Mouse (Mus musculus) stomach, embryonic 14.5 days (tissue): ENCODE data around the gene Ric1. TPM values are rescaled to one million over a fixed set of nuclear protein-coding genes. Genes with fewer than 3 reads are reported as not detected.

ENCODE experiments used
- ATAC-seq: fragments of 200-750 bp; cut with Nextera tagmentation; 2 replicates; pipeline ENCODE4 v1.8.0; 2017; ENCODE audit warnings: low read depth, moderate TSS enrichment; ENCODE audit not compliant: insufficient number of reproducible peaks, insufficient read depth, low FRiP score
- H3K27ac ChIP-seq: fragments of 300-500 bp; sonication (generic); 2 replicates; pipeline ENCODE4 v1.5.1; 2014; ENCODE audit warnings: mild to moderate bottlenecking, low read length, moderate library complexity, mixed read lengths
- H3K27me3 ChIP-seq: fragments of 300-500 bp; sonication (generic); 2 replicates; pipeline ENCODE4 v1.6.1; 2014; ENCODE audit warnings: low read length, control low read depth, mixed read lengths; ENCODE audit not compliant: control insufficient read depth, insufficient read depth
- H3K36me3 ChIP-seq: fragments of 300-500 bp; sonication (generic); 2 replicates; pipeline ENCODE4 v1.6.1; 2014; ENCODE audit warnings: mild to moderate bottlenecking, control low read depth, low read length, moderate library complexity, mixed read lengths; ENCODE audit not compliant: control insufficient read depth, insufficient read depth
- H3K4me1 ChIP-seq: fragments of 300-500 bp; sonication (generic); 2 replicates; pipeline ENCODE4 v1.6.1; 2014; ENCODE audit warnings: low read length, control low read depth, mixed read lengths; ENCODE audit not compliant: control insufficient read depth, insufficient read depth
- H3K4me2 ChIP-seq: fragments of 300-500 bp; sonication (generic); replicated peaks from 2 replicates; pipeline ENCODE4 v1.6.1; 2014; ENCODE audit warnings: low read depth, low read length, control low read depth
- H3K4me3 ChIP-seq: fragments of 300-500 bp; sonication (generic); 2 replicates; pipeline ENCODE4 v1.5.1; 2014; ENCODE audit warnings: low read depth, low read length, control low read depth
- H3K9ac ChIP-seq: fragments of 300-500 bp; sonication (generic); replicated peaks from 2 replicates; pipeline ENCODE4 v1.6.1; 2014; ENCODE audit warnings: low read depth, mild to moderate bottlenecking, control low read depth, low read length, moderate library complexity, mixed read lengths
- H3K9me3 ChIP-seq: fragments of 300-500 bp; sonication (generic); 2 replicates; pipeline ENCODE4 v1.6.1; 2016; ENCODE audit warnings: low read depth, low read length, control low read depth; ENCODE audit not compliant: control insufficient read depth
- WGBS: fragments of 180-500 bp; shearing (Covaris S2); extraction: QIAGEN DNeasy Blood & Tissue Kit; methylation state at CpG from one replicate; pipeline ENCODE4 v1.1.7; 2014; 5-methylcytosine and 5-hydroxymethylcytosine counted together
- polyA plus RNA-seq: library from polyadenylated mRNA; unstranded; fragments of >200 nt; fragmentation: Nextera tagmentation; extraction: Ambion mirVana; gene quantifications from 2 replicates; pipeline ENCODE4 v1.2.1, GENCODE M21; 2014

Ric1 gene
- polyA plus RNA-seq, 1 experiment from 2014 or later, result 20.8 TPM

DNA sequence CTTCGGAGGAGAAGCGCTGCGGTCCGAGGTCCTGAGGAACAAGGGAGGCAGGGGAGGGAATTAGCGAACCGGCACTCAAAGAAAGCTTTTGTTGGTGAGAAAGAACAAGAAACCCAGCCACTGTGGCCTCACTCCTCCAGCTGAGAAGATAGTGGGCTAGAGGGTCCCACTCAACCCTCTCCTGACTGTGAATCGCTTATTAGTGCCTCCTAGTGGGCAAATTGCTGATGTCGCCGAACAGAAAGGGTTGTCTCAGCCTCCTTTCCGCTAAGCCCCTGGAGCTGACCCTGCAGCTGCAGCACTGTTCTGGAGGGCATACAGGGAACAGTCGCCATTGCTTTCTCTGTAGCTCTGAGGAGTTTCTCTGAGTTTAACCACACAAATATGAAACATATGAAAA is 21.0 kb upstream of the Ric1 start:
- no peak; the same call in 1 of the 2 replicates for ATAC-seq
- 38% methylated on average over 11 of the region's 11 CpGs for WGBS
- no peaks in the 10 kb centered on the region for H3K9me3 ChIP-seq
- no peaks in the 10 kb centered on the region for H3K36me3 ChIP-seq
- no peaks in the 10 kb centered on the region for H3K4me1 ChIP-seq
- no peak overlapping the region for H3K27ac ChIP-seq
- H3K4me3 ChIP-seq, result no peak overlapping the region; the same call in 1 of the 2 replicates
- H3K4me2 ChIP-seq, result peak overlapping the region; percentile 27
- no peaks in the 10 kb centered on the region for H3K27me3 ChIP-seq
- no peak overlapping the region for H3K9ac ChIP-seq

DNA sequence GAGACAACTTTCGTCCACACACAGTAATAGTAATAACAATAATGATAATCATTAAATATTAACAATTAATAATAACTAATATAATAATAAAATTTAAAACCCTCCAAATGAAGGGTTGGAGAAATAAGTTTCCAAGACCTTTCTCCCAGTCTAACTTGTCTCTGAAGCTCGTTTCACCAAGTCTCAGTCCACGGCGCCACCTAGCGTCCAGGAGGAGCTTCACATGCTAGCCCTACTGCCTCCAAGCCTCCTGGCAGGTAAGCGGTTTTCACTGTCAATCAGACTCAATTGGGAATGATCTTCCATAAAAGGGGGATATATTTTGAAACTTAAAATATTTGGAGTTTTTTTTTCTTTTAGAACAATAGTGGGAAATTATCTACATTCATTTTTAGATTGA is 20.6 kb upstream of the Ric1 start:
- H3K9me3 ChIP-seq, result no peaks in the 10 kb centered on the region
- H3K4me3 ChIP-seq, result no peak overlapping the region
- no peak for ATAC-seq
- no peaks in the 10 kb centered on the region for H3K4me1 ChIP-seq
- no peaks in the 10 kb centered on the region for H3K27me3 ChIP-seq
- 12% methylated on average over 6 of the region's 6 CpGs for WGBS
- H3K4me2 ChIP-seq, result peak overlapping the region; percentile 27
- H3K9ac ChIP-seq, result no peak overlapping the region
- H3K36me3 ChIP-seq, result no peaks in the 10 kb centered on the region
- no peak overlapping the region for H3K27ac ChIP-seq

DNA sequence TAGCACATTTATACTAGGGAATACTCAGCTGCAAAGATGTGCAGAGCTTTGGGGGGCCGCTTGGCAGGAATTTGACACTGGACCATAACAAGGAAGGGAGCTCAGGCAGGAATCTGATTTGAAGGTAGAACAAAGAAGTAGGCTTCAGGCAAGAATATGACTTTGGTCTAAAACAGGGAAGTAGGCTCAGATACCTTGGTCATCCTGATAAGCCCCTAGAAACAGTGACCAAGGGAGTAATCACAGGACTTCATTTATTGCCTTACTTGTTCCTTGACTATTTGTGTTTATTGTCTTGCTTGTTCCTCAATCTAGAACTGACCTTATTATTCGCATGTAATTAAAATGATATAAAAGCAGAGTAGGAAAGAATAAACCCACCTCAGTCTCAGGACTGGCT is 18.0 kb upstream of the Ric1 start:
- Histone ChIP-seq H3K36me3 (no peaks in the 10 kb centered on the region), H3K9me3 (no peaks in the 10 kb centered on the region), H3K4me3 (no peak overlapping the region), H3K27ac (no peak overlapping the region), H3K27me3 (no peaks in the 10 kb centered on the region), H3K4me1 (no peaks in the 10 kb centered on the region), H3K4me2 (no peak overlapping the region), H3K9ac (no peak overlapping the region)
- WGBS, result 86% methylated on average over 2 of the region's 2 CpGs
- ATAC-seq, result no peak

DNA sequence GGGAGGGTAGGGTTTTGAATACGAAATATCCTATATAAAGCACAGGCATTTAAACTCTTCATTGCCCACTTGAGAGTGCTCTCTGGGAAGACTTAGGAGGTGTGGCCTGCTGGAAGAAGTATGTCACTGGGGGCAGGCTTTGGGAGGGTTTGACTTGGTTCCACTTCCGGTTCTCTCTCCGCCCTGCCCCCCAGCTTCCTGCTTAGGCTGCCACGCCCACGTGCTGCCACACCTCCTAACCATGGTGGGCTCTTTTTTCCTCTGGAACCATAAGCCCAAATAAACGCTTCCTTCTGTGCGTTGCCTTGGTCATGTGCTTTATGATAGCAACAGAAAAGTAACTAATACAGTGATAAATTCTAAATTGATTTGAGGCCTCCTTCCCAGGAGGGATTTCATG is 16.5 kb upstream of the Ric1 start:
- ATAC-seq, result no peak
- Histone ChIP-seq H3K27me3 (no peaks in the 10 kb centered on the region), H3K4me1 (no peaks in the 10 kb centered on the region), H3K9me3 (no peaks in the 10 kb centered on the region), H3K36me3 (no peaks in the 10 kb centered on the region), H3K4me2 (no peak overlapping the region), H3K9ac (no peak overlapping the region), H3K27ac (no peak overlapping the region), H3K4me3 (no peak overlapping the region)
- 80% methylated on average over 7 of the region's 7 CpGs for WGBS

DNA sequence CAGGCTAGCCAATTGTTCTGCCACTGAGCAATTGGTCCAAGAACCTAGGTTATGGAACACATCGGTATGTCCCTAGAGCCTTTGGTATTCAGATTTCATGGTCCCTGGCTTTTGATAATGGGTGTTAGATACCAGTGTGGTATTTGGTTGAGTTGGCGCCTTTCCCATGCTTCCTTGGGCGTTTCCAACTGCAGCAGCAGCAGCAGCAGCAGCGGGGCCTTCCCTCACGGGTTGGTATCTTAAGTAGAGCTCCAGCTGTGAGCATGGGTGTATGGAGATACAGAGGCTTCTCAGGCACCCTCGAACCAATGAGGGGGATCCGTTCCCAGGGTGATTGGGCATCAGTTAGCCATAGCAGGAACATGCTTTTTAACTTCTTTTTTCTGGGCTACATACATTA is 13.9 kb upstream of the Ric1 start:
- no peak overlapping the region for H3K9ac ChIP-seq
- no peaks in the 10 kb centered on the region for H3K36me3 ChIP-seq
- no peak for ATAC-seq
- H3K27ac ChIP-seq, result no peak overlapping the region
- no peaks in the 10 kb centered on the region for H3K9me3 ChIP-seq
- H3K4me2 ChIP-seq, result no peak overlapping the region
- H3K4me3 ChIP-seq, result no peak overlapping the region
- no peaks in the 10 kb centered on the region for H3K27me3 ChIP-seq
- no peaks in the 10 kb centered on the region for H3K4me1 ChIP-seq
- WGBS, result 80% methylated on average over 7 of the region's 7 CpGs

DNA sequence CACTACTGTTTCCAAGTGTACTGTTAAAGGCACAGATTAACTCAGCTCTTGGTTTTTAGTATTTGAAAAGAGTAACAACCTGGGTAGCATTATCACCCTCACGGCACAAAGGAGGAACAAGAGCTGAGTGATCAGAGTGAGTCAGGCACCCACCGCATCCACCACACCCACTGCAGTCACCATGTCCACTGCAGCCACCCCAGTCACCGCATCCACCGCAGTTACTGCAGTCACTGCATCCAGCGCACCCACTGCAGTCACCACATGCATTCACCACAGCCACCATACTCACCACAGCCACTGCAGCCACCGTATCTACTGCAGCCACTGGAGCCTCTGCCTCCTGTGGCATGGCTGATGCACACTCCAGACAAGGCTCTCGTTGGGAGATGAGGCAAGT is 12.2 kb upstream of the Ric1 start:
- no peaks in the 10 kb centered on the region for H3K9me3 ChIP-seq
- no peaks in the 10 kb centered on the region for H3K27me3 ChIP-seq
- no peak overlapping the region for H3K27ac ChIP-seq
- ATAC-seq, result no peak
- 93% methylated on average over 7 of the region's 7 CpGs for WGBS
- no peaks in the 10 kb centered on the region for H3K4me1 ChIP-seq
- H3K36me3 ChIP-seq, result no peaks in the 10 kb centered on the region
- H3K9ac ChIP-seq, result no peak overlapping the region
- no peak overlapping the region for H3K4me3 ChIP-seq
- no peak overlapping the region for H3K4me2 ChIP-seq

DNA sequence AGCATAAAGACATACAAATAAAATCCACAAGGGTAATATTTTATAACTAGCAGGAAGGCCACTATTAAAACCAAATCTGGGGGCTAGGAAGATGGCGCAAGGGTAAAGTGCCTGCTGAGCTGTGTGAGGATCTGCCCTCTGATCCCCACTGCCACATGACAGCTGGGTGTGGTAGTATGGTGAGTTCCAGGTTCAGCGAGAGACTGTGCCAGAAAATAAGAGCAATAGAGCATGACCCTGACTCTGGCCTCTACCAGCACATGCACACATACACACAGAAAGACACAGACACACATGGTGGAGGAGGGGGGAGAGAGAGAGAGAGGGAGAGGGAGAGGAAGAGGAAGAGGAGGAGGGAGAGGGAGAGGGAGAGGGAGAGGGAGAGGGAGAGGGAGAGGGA is 10.3 kb upstream of the Ric1 start:
- H3K9me3 ChIP-seq, result no peaks in the 10 kb centered on the region
- H3K27me3 ChIP-seq, result no peaks in the 10 kb centered on the region
- ATAC-seq, result no peak
- no peak overlapping the region for H3K4me3 ChIP-seq
- H3K9ac ChIP-seq, result no peak overlapping the region
- WGBS, result 78% methylated on average over 2 of the region's 2 CpGs
- no peak overlapping the region for H3K27ac ChIP-seq
- H3K4me2 ChIP-seq, result no peak overlapping the region
- H3K36me3 ChIP-seq, result no peaks in the 10 kb centered on the region
- no peaks in the 10 kb centered on the region for H3K4me1 ChIP-seq

DNA sequence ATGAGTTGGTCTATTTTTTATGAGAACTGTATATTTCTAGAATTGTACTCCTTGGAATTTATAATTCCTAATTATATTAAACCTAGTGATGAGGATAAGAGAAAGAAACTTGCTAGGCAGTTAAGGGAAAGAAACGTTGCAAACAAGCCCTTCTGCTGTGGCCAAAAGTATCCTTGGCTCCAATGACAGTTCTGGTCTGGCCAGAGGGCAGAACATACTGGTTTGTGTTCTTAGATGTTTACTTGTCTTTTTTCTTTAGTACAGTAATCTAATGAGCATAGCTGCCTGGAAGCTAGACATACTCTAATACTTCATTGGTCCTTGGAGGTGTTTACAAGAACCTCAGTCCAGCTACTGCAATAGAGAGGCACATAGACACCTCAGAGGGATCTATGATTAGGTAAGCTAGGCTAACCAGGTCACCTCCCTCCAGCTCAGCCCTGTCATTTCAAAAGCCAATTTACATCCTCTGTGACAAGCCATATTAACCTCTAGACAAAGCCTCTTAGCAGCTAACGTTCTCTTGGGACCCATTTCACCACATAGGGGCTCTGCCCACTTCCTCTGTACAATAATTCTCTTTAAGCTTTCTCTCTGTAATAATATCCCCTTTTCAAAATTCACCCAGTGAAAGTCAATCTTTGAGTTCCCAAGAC is 8.8 kb upstream of the Ric1 start:
- H3K9ac ChIP-seq, result no peak overlapping the region
- H3K9me3 ChIP-seq, result no peaks in the 10 kb centered on the region
- WGBS, result 56% methylated on average over 2 of the region's 2 CpGs
- H3K27ac ChIP-seq, result no peak overlapping the region
- no peaks in the 10 kb centered on the region for H3K36me3 ChIP-seq
- no peak overlapping the region for H3K4me2 ChIP-seq
- H3K27me3 ChIP-seq, result no peaks in the 10 kb centered on the region
- H3K4me1 ChIP-seq, result no peaks in the 10 kb centered on the region
- no peak overlapping the region for H3K4me3 ChIP-seq
- no peak for ATAC-seq

DNA sequence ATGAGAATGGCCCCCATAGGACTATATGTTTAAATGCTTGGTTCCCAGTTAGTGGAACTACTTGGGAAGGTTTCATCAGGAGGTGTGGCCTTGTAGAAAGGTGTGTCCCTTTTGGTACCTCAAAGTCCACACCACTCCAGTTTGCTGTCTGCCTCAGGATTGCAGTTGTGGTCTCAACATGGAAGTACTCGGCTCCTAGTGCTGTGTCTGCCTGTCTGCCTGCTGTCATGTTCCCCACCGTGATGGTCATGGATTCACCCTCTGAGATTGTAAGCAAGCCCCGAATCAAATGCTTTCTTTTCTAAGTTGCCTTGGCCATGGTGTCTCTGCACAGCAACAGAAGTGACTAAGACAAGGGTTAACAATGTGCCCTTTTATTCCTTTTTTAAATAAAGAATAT is 8.0 kb upstream of the Ric1 start:
- Histone ChIP-seq H3K9ac (no peak overlapping the region), H3K27ac (no peak overlapping the region), H3K4me3 (no peak overlapping the region), H3K4me1 (no peaks in the 10 kb centered on the region), H3K27me3 (no peaks in the 10 kb centered on the region), H3K9me3 (no peaks in the 10 kb centered on the region), H3K4me2 (no peak overlapping the region), H3K36me3 (no peaks in the 10 kb centered on the region)
- 95% methylated on average over 3 of the region's 3 CpGs for WGBS
- no peak for ATAC-seq
